Mouse (Mus musculus) spleen, embryonic (tissue): Measurements from ENCODE around the gene Hnrnpa1.

Experiments used
- CTCF ChIA-PET: fragments of 350-600 bp; sonication (Branson Sonifier 250); formaldehyde crosslinking; loops from one replicate; lab custom pipeline; 2022; lab: Charles Lee

The Hnrnpa1 gene

DNA sequence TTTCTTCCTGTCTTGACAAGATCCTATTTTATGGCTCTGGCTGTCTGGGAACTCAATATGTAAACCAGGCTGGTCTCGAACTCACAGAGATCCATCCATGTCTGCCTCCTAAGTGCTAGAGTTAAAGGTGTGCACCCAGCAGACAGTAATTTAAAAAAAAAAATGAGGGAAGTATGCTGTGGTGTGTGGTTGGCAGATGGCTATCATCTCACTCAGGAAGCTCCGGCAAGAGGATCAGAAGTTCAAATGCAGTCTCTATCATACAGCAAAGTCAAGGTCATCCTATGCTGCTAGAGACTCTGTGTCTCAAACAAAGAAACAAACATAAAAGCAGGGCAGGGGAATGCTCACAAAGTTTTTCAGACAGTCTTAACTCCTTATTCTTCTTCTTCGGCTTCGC is 28.7 kb downstream of the Hnrnpa1 start:
- CTCF ChIA-PET: no interaction called here

GRCm38 (mm10) chr15:103272419-103273279 is 32.4 kb downstream of the Hnrnpa1 start, which contains the start of gene Copz1:
Gene Copz1, plus strand, starts transcription at chr15:103272714.
- CTCF ChIA-PET: interaction anchor here (0.7 to 1.4 kb wide), 2 partner anchors 10 to 12 kb away, joined by 3 to 4 read pairs; no protein-coding TSS in a partner anchor

- CTCF ChIA-PET: interaction anchor here (0.6 kb wide), 2 partner anchors 38 to 806 kb away, joined by 3 to 5 read pairs; no protein-coding TSS in a partner anchor
Measured at GRCm38 (mm10) chr15:103275943-103276342, 35.7 kb downstream of the Hnrnpa1 start.

DNA sequence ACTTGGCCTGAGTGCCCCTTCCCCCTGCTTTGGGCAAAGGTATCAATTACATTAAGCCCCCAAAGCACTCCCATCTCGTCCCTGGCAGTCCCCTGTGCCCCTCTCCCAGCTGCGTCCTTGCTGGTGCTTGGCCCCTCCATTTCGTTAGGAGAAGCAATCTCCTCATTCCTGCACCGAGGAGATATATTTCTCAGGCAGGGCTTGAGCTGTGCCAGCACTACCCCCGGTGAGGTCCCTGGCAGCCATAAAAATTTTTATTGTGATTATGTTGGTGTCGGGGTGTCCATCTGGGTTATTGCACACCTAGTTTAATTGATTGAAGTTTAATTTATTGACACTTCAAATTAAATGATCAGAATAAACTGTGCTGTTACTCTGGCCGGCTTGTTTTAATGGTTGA is 37.7 kb downstream of the Hnrnpa1 start:
- CTCF ChIA-PET: no interaction called here

DNA sequence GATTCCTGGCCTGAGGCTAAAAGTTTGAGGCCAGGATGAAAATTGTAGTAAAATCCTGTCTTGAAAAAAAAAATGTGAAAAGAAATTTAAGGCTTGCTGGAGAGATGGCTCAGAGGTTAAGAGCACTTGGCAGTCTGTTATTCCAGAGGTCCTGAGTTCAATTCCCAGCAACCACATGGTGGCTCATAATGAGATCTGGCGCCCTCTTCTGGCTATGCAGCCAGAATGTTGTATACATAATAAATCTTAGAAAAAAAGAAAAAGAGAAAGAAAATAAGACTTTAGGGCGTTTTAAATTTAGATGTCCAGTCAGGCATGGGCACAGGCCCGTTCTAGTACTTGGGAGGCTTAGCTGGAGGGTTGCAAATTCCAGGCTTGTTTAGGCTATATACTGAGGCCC is 39.5 kb downstream of the Hnrnpa1 start:
- CTCF ChIA-PET: no interaction called here

DNA sequence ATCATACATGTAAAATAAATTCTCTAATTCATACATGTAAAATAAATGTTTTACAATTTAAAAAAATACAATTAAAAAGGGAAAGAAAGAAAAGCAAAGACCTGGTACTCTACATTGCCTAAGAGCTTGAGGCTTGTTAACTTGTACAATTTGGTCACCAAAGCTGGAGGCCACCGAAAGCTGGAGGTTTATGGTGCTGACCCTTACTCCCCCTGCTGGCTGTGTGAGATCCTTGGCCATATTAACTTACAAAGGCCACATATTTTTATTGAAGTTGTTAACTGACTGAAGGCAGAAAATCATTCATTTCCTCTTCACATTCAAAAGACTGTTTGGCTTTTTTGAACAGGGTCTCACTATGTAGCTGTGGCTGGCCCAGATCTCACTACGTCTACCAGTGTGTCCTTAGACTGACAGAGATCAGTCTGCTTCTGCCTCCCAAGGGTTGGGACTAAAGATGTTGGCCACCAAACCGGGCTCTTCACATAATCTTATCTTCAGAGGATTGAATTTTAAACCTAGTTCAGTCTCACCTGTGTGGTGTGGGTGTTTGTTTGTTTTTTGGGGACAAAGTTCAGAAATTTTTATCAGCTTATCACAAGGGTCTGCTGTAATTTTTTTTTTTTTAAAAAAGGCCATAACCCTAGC is 40.7 kb downstream of the Hnrnpa1 start:
- CTCF ChIA-PET: interaction anchor here (0.6 to 0.9 kb wide), 4 partner anchors 12 to 43 kb away, joined by 4 to 12 read pairs (median 6); partner anchors contain the start of gene Gpr84

DNA sequence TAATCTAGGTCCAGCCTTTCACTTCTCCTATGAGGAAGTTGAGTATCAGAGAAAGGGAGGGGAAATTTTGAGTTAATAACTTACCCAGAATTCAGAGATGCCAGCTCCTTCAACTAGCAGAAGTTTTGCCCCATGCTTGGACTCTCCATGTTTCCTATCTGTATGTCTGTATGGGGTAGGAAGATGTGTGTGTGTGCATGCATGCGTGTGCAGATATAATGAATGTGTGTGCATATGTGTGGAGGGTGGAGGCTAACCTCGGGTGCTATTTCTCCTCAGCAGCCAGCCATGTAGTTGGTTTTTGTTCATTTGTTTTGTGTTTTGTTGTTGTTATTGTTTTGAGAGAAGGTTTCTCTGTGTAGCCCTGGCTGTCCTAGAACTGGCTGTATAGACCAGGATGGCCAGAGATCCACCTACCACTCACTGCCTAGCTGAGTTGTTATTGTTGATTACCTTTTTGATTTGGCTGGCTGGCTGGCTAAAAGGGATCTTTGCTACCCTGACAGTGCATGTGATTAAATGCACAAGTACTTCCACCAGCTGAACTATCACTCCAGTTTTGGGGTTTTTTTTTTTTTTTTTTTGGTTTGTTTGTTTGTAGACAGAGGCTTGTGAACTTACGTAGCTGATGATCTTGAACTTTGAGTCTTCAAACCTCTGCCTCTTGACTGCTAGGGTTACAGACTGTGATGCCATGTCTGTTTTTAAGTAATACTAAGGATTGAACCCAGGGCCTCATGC is 41.4 kb downstream of the Hnrnpa1 start:
- CTCF ChIA-PET: interaction anchor here (0.6 kb wide), 5 partner anchors 11 to 345 kb away, joined by 3 to 9 read pairs (median 4); partner anchors contain the start of gene Hoxc12

GRCm38 (mm10) chr15:103284066-103284465 is 43.8 kb downstream of the Hnrnpa1 start:
- CTCF ChIA-PET: interaction anchor here (1.0 to 1.3 kb wide), 2 partner anchors 12 to 39 kb away, joined by 4 to 5 read pairs; partner anchors contain the start of gene Copz1

- CTCF ChIA-PET: interaction anchor here (1.0 to 1.3 kb wide), 2 partner anchors 13 to 39 kb away, joined by 4 to 5 read pairs; partner anchors contain the start of gene Copz1
Measured at GRCm38 (mm10) chr15:103284647-103285046, 44.4 kb downstream of the Hnrnpa1 start.

GRCm38 (mm10) chr15:103285778-103286417 is 45.7 kb downstream of the Hnrnpa1 start:
- CTCF ChIA-PET: no interaction called here

- CTCF ChIA-PET: no interaction called here
Measured at GRCm38 (mm10) chr15:103289600-103289999, 49.4 kb downstream of the Hnrnpa1 start.

GRCm38 (mm10) chr15:103290417-103290816 is 50.2 kb downstream of the Hnrnpa1 start:
- CTCF ChIA-PET: no interaction called here

- CTCF ChIA-PET: no interaction called here
Measured at GRCm38 (mm10) chr15:103290843-103291242, 50.6 kb downstream of the Hnrnpa1 start.

GRCm38 (mm10) chr15:103292673-103293345 is 52.6 kb downstream of the Hnrnpa1 start:
- CTCF ChIA-PET: interaction anchor here (0.6 to 0.7 kb wide), 3 partner anchors 12 to 35 kb away, joined by 3 to 7 read pairs (median 3); no protein-coding TSS in a partner anchor

DNA sequence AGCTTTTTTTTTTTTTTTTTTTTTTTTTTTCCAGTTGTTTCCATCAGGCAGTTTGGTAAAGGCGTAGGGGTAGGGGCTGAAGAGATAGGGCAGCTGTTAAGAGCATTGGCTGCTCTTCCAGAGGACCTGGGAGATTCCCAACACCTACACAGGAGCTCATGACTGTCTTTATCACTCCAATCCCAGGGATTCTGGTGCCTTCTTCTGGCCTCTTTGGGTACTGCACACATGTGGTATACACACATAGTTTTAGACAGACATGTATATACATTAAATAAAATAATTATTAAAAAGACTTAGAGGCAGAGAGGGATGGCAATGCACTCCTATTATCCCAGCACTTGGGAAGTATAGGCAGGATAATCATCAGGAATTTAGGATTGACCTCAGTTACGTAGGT is 53.1 kb downstream of the Hnrnpa1 start:
- CTCF ChIA-PET: interaction anchor here (0.6 to 0.7 kb wide), 3 partner anchors 12 to 34 kb away, joined by 3 to 7 read pairs (median 3); no protein-coding TSS in a partner anchor

DNA sequence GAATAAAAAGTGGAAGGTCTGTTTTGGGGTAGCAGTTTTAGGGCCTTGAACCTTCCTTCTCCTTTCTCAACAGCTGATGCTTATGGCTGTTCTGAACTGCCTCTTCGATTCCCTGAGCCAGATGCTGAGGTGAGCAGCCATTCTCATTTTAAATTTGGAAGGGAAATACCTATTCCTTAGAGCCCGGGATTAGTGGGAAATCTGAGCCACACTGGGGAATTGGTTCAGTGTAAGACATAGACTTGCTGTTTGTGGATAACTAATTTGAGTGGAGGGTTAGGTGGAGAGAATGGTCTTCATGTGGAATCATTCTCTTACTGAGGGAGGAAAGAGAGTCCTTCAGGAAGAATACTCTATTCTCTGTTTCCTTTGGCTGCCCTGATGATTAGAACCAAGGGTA is 54.4 kb downstream of the Hnrnpa1 start:
- CTCF ChIA-PET: interaction anchor here (0.6 to 1.3 kb wide), 2 partner anchors 15 to 73 kb away, joined by 3 to 5 read pairs; no protein-coding TSS in a partner anchor

- CTCF ChIA-PET: no interaction called here
Measured at GRCm38 (mm10) chr15:103295851-103296250, 55.6 kb downstream of the Hnrnpa1 start.
